Mouse (Mus musculus): ENCODE results near the gene Epb41l3.

The Epb41l3 gene

GRCm38 (mm10) chr17:69075501-69076237, at the start of gene Epb41l3:
Epb41l3 (plus strand) TSS chr17:69075683.
- no peak for DNase-seq

GRCm38 (mm10) chr17:69038760-69039675, 36.5 kb upstream of the Epb41l3 start:
- DNase-seq: no peak

- no peak for DNase-seq
Measured at GRCm38 (mm10) chr17:69041516-69041915, 34.0 kb upstream of the Epb41l3 start.

GRCm38 (mm10) chr17:69048826-69049225, 26.7 kb upstream of the Epb41l3 start:
- no peak for DNase-seq

GRCm38 (mm10) chr17:69054029-69054428, 21.5 kb upstream of the Epb41l3 start:
- DNase-seq: no peak

GRCm38 (mm10) chr17:69059760-69060159, 15.7 kb upstream of the Epb41l3 start:
- no peak for DNase-seq

GRCm38 (mm10) chr17:69060388-69060787, 15.1 kb upstream of the Epb41l3 start:
- DNase-seq: no peak

GRCm38 (mm10) chr17:69061883-69062745, 13.4 kb upstream of the Epb41l3 start:
- no peak for DNase-seq

GRCm38 (mm10) chr17:69067937-69068739, 7.3 kb upstream of the Epb41l3 start:
- no peak for DNase-seq

- no peak for DNase-seq
Measured at GRCm38 (mm10) chr17:69074095-69074494, 1.4 kb upstream of the Epb41l3 start.

GRCm38 (mm10) chr17:69076238-69076625, 749 bp downstream of the Epb41l3 start:
- no peak for DNase-seq

GRCm38 (mm10) chr17:69076747-69077543, 1.5 kb downstream of the Epb41l3 start:
- no peak for DNase-seq

GRCm38 (mm10) chr17:69077544-69077920, 2.0 kb downstream of the Epb41l3 start:
- DNase-seq: no peak

- DNase-seq: no peak
Measured at GRCm38 (mm10) chr17:69082316-69082715, 6.8 kb downstream of the Epb41l3 start.

GRCm38 (mm10) chr17:69091618-69092017, 16.1 kb downstream of the Epb41l3 start:
- no peak for DNase-seq

GRCm38 (mm10) chr17:69097068-69097467, 21.6 kb downstream of the Epb41l3 start:
- DNase-seq: no peak

- no peak for DNase-seq
Measured at GRCm38 (mm10) chr17:69097955-69098354, 22.5 kb downstream of the Epb41l3 start.

- no peak for DNase-seq
Measured at GRCm38 (mm10) chr17:69103326-69103725, 27.8 kb downstream of the Epb41l3 start.

- DNase-seq: no peak
Measured at GRCm38 (mm10) chr17:69105035-69105798, 29.7 kb downstream of the Epb41l3 start.

GRCm38 (mm10) chr17:69105799-69106401, 30.4 kb downstream of the Epb41l3 start:
- DNase-seq: peak; percentile 7
